Mouse (Mus musculus): Measurements from ENCODE around the gene Ndufs1.
A peak's percentile ranks its signal among the peaks of the same experiment; 100 is the strongest.
"Not testable (repeated sequence)": the region's sequence is repeated elsewhere in the genome, so short reads cannot be mapped to it uniquely, and the experiment has no call there.

Gene Ndufs1

DNA sequence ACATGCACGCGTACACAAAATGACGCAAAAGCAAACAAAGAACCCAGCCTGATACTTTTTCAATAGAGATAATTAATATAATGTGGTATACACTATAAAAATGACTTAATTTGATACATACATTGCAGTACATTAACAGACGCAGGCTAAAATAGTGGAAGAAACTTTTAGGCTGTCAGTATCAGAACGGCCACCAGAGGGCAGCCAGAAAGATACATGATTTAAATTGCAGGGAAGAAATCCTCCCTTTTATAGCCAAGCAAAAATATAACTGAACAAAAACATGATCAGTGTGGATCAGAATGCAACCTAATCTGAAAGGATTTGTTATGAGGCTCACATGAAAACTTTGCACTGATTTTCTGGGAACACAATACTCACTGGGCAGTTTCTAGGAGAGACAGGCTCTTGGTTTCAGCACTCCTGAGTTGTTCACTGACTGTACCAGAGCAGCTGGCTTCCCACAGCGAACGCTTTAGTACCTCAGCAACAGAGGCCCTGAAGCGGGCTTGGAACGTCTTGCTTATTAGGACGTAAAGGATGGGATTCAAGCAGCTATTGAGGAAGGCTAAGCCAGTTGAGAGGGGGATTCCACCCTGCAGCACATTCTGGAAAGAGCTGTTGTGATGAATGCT, 6.1 kb upstream of the Ndufs1 start:
- no peak for DNase-seq (ENCODE audit: low read depth, low spot score)

DNA sequence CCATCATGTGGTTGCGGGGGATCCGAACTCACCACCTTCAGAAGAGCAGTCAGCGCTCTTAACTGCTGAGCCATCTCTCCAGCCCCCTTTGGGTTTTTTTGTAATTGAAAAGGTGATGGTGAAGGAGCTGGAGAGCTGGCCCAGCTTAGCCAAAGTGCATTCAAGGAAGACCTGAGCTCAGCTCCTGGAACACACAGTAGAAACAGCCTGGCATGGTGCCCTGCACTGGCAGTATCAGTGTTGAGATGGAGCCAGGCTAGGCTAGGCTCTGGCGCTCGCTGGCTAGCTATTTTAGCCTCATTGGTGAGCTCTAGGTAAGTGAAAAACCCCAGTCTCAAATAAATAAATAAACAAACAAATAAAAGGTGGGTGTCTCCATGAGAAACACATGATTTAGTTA, 5.6 kb upstream of the Ndufs1 start:
- no peak for DNase-seq (ENCODE audit: low read depth, low spot score)

DNA sequence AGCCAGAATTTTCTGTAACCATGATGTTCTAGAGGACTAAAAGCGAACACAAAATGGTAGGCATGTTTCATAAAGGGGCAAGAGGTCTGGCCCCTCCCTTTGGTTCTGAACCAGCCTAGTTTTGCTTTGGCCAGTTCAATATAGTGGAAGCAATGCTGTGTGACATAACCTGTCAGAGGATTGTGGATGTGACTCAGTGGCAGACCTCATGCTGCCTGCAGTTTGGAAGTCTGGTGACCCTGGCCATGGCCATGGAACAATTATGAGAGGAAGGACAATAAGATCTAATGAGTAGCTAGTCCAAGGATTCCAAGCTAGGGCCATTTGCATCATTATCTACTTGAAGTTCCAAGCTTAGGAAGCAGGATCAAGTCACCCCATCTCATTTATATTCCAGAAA, 4.8 kb upstream of the Ndufs1 start:
- no peak for DNase-seq (ENCODE audit: low read depth, low spot score)

DNA sequence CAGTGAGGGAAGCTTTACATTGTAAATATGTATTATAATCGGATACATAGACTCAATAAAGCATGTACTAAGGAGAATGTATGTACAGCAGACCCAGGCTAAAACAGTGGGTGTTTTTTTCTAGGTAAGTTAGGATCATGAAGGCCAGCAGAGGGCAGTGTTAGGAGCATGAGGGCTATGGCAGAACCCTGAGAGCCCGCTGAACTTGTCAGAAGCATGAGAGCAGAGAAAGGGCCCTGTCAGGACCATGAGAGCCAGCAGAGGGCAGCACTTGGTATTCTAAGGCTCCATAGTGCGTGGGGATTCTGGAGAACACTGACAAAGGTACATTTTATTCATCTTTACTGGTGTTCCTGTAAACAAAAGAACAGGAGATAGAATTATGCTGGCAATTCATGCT, 4.4 kb upstream of the Ndufs1 start:
- DNase-seq (ENCODE audit: low read depth, low spot score), result peak; percentile 84

DNA sequence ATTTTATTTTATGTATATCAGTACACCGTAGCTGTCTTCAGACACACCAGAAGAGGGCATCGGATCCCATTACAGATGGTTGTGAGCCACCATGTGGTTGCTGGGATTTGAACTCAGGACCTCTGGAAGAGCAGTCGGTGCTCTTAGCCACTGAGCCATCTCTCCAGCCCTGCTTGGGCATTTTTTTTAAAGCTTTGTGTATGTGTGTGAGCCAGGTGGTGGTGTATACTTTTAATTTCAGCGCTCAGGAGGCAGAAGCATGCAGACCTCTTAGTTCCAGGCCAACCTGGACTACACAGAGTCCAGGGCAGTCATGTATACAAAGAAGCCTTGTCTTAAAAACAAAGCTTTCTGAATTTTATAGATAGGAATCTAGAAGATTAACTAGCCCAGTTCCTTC, 3.9 kb upstream of the Ndufs1 start:
- not testable (repeated sequence) for DNase-seq (ENCODE audit: low read depth, low spot score)

DNA sequence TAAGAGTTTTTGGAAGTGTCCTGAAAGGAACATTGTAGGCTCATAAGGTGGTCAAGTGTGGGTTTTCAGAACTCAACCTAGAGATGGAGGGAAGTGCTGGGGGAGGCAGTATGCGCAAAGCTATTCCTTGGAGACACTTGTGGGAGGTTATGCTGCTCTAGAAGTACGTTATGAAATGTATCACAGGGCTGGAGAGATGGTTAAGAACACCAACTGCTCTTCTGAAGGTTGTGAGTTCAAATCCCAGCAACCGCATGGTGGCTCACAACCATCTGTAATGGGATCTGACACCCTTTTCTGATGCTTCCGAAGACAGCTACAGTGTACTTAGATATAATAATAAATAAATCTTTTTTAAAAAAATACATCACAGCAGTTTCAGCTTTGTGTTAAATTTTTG, 3.5 kb upstream of the Ndufs1 start:
- no peak for DNase-seq (ENCODE audit: low read depth, low spot score)

DNA sequence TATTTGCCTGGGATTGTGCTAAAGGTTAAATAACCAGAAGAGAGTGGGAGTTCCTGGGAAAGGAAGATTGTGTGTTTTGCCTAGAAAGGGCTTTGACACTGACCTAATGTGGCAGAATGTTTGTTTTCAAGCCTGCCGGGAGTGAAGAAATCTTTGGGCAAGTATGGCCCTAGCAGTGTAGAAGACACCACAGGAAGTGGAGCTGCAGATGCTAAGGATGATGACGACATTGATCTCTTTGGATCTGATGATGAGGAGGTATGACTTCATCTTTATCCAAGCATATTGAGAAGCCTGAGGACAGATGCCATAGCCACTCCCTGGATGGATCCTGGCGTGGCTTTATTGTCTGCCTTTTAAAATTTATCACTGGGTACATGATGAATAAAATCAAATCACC, 1.7 kb upstream of the Ndufs1 start:
- DNase-seq (ENCODE audit: low read depth, low spot score), result no peak

DNA sequence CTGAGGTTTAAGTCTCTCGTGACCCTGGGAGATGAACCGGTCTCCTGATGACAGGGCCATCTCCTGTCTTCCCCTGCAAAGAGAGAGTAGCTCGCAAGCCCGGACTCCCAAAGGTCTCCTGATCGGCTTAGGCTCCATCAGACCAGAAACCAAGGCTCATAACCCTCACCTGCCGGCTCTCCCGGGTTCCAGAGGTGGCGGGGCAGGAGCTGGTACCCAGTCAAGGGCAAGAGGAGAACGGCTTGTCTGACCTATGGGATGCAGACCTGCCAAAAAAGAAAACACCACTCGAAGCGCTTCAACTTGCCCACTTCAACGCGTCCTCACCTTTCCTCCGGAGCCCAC, 402 bp downstream of the Ndufs1 start:
- no peak for DNase-seq (ENCODE audit: low read depth, low spot score)

DNA sequence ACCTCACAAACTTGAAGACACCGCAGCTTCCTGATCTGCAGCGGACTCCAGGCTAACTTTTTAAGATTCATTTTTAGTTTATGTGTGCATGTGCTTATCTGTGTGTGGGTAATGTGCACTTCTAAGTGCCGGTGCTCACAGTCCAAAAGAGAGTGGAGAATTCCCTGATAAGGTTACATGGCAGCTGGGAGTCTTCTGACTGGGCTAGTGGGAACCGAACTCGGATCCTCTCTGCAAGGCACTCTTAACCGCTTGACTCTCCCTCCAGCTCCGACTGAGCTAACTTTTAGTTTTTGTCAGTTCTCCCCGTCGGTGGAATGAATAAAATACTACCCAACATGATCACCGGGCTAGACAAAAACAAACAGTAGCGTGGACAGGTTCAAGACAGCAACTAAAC, 780 bp downstream of the Ndufs1 start:
- peak; percentile 34 for DNase-seq (ENCODE audit: low read depth, low spot score)

DNA sequence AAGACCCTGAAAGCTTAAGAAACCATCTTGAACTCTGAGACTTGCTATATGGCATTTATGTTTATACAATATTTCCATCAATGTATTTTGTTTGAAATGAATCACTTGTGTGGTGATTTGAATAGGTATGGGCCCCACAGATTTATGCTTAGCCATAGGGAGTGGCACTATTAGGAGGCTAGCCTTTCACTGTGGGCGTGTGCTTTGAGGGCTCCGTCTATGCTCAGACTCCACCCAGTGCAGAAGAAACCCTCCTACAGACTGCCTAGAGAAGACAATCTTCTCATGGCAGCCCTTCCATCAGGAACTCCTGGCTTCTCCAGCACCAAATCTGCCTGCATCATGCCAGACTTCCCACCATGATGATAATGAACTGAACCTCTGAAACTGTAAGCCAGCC, 8.0 kb downstream of the Ndufs1 start:
- no peak for DNase-seq (ENCODE audit: low read depth, low spot score)

DNA sequence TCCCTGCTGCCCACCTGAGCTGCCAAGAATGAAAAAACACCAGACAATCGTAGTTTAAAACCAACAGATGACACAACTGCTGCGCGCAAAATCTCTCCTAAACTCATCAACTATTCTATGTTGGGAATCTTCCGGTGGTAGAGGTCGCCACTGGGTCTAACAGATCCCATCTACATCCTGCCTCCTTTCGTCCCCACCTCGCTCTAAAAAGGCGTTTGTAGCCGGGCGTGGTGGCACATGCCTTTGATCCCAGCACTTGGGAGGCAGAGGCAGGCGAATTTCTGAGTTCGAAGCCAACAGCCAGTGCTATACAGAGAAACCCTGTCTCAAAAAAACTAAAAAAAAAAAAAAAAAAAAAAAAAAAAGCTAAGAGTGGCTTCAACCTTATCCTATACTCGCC, 36.4 kb downstream of the Ndufs1 start:
- DNase-seq (ENCODE audit: low read depth, low spot score), result no peak

DNA sequence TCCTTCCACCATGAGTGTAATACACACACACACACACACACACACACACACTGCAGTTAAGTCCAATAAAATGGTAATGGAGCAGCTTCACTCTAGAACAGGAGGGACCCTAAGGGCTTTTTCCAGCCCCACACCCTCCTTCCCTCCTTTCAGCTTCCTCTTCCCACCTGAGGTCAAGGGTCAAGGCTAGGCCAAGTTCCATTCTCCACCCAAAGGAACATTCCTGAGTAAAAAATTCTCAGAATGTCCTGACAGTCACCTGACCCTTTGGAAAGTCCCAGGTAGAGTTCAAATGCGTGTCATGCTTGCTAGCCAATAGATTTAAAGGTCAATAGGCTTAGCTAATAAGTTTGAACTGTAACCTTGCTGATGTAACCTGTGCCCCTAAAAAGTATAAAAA, 38.0 kb downstream of the Ndufs1 start:
- DNase-seq (ENCODE audit: low read depth, low spot score), result not testable (repeated sequence)

DNA sequence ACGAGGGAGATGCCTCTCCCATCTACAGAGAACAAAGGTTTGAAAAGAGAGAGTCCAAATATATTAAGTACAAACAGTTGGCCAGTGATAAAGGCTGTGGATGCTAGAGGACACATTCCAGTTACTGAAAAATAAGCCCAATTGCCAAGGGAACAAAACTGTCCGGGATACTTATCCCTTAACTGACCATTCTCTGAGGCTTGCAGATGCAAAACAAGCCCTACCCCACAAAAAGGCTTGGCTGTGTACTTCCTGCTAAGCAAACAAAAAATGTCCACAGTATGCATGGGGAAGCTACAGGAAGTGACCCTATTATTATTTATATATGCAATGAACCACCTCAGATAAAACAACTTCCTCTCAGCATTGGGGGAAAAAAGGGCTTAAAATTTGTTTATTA, 38.7 kb downstream of the Ndufs1 start:
- no peak for DNase-seq (ENCODE audit: low read depth, low spot score)

DNA sequence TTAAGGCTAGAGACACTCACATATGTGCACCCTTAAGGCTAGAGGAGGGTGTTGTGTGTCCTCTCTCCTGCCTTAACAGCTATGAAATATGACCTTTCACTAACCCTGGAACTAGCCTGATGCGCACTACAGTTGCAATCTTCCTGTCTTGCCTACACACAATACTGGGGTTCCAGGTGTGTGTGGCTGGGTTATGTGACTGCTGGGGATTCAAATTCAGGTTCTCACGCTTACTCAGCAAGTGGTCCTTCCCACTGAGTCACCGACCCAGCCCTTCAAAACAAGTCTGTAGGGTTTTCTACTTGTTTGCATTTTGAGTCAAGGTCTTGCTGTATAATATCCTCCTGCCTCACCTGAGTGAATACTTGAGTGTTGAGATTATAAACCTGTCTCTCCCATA, 42.1 kb downstream of the Ndufs1 start:
- DNase-seq (ENCODE audit: low read depth, low spot score), result no peak

DNA sequence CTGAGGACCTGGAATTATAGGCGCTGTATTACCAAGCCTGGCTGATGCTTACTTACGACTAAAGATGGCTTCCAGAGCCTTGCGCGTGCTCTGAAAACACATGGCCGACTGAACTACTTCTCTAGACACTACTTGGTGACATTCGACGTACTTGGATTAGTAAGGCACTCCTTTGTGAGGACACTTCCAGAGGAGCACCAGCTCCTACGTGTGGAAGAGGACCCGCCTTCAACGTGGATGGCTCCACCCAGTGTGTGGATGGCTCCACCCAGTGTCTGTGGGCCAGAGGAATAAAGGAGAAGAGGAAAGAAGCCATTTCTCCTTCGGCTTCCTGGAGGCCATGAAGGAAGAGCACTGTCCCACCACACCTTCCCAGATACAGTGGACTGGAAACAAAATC, 44.9 kb downstream of the Ndufs1 start:
- DNase-seq (ENCODE audit: low read depth, low spot score), result no peak

DNA sequence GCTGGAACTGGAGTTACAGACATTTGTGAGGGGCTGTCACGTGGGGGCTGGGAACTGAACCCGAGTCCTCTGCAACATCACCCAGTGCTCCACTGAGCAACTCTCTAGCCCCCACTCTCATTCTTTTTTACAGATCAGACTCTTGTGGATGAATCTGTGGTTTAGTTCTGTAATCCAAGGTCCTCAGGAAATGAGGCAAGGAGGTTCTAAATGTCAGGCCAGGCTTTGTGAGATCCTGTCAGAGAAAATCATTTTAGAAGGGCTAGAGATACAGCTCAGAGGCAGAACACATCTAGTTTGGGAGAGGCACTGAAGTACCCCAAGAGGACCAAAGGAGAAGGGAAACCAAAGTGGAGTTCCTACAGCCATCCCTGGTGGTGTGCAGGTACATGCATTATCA, 45.8 kb downstream of the Ndufs1 start:
- no peak for DNase-seq (ENCODE audit: low read depth, low spot score)

DNA sequence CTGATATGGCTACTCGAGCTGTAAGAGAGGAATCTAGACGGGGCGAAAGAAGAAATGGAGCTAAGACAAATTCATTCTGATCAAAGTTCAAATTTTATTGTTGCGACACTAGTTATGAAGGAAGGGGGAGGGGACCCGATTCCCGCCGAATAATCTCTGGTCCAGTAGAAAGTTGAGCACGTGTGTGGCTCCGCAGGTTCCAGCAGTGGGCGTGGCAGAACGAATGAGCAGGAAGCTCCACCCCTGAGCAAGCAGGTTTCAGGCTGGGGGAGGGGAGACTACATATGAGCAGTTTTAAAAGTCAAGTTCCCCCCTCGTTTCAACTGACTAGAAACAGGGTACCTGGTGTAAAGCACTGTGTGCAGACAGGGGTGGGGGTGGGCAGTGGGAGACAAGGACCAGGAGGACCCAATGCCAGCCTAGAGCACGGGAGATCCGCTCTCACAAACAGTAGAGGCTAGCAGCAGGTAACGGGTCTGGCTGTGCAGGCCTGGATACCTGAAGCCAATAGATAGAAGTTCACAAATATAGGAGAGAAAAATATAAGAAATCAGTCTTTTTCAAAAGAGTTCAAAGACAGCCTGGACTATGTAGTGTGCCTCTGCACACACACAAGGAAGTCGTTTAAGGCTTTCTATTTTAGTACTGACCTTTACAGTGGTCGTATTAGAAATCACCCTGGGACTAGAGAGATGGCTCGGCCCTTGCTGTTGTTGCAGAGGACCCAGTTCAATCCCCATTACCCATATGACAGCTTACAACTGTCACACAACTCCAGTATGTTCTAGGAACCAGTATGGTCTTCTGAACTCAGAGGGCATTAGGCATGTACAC, 46.6 kb downstream of the Ndufs1 start:
- DNase-seq (ENCODE audit: low read depth, low spot score), result no peak

DNA sequence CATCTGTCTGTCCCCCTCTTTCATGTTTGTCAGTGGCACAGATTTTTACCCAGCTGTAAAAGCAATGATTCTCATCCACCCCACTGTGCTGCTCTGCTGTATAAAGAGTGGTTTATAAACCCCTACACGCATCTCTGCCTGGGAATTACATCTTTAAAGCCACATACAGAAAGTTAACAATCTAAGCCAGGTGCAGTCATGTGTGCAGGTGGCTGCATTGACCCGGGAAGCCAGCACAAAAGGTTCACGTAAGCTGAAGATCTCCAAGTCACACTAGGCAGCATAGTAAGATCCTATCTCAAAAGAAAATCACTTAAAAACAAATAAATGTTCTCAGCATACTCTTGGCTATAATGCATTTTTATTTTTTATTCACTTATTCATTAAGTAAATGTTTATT, 47.4 kb downstream of the Ndufs1 start:
- DNase-seq (ENCODE audit: low read depth, low spot score), result no peak

DNA sequence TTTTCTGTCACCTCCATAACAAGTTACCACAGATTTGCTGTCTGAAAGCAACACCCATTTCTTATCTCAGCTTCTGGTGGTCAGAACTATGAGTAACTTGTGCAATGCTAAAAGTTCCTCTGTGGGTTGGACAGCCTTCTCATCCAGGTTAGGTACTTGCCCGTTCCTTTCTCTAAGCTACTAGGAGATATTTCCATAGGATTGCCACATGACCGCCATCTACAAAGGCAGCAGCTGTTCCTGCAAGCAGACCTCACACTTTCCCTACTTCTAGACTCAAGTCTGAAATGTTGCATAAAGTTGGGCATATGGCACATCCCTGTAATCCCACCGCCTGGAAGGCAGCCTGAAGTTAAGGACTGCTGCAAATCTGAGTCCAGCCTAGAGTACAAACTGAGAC, 50.4 kb downstream of the Ndufs1 start:
- no peak for DNase-seq (ENCODE audit: low read depth, low spot score)

DNA sequence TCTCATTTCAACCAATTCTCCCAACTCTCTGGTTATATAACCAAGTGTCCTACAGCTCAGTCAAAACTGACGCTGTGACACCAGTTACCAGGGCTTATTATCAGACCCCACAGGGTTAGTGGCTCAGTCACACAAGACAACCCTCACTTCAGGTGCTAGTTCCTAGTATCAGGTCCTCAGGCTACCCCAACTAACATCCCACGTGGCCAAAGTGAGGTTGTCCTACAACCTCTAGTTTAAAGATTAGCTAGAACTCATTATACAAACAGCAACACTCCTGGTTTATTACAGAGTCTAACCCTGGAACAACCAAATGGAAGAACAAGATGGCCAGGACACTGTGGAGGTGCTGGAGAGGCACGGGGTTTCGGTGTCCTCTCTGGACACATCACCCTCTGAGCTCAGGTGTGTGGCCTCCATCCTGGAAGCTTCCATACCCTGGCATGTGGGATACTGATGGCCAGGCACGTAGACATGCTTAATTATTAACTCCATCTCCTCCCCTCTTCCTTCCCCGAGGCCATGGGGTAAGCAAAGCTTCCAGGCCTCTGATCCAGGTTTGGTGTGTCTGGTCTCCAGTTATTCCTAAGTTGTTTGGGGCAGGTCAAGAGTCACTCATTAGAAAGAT, 52.7 kb downstream of the Ndufs1 start:
- DNase-seq (ENCODE audit: low read depth, low spot score), result no peak

DNA sequence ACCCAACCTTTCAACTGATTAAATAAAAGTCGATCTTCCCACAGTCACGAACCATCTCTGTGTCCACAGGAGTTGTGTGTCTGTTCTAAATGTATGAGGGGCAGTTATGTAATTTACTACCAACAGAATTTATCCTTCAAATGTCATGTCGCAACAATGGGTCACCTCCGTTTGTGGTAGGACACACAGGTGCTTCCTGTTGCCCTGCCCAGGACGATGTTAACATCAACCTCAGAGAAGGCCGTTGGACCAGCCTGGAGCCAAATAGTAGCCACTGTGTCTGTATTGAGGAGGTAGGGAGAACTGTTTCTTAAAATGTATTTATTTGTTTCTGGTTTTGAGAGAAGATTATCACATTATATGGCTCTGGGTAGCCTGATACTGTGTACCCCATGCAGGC, 54.6 kb downstream of the Ndufs1 start:
- no peak for DNase-seq (ENCODE audit: low read depth, low spot score)

DNA sequence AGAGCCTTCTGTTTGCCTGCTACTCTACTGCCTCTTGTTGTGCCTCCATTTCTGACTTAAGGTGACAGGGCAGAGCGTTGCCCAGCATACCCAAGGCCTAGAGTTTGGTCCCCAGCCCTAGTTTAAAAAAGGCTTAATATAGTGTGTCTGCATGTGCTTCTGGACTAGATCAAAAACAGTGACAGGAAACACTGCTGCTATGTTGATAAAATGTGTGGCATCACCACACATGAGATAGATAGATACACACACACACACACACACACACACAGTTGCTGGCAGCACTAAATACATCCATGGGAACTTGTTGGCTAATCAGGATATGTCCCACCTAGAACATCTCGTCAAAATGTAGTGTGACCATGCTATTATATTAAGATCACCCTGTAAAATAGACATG, 56.3 kb downstream of the Ndufs1 start:
- no peak for DNase-seq (ENCODE audit: low read depth, low spot score)

DNA sequence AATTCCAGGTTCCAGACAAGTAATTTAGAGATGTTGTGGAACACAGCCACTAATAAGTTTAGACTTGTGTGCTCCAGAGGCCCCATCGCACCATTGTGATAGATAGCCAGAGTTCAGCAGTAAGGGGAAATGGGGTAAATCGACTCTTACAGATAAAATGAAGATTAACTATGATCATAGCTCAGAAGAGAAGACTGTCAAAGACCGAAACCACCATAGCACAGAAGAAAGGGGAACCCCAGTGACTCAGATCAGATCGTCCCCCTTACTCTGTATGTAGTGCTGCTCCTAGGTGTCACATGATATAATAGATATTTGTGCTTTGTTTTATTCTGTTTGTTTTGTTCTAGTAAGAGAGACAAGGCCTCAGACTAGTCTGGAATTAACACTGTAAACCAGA, 57.0 kb downstream of the Ndufs1 start:
- no peak for DNase-seq (ENCODE audit: low read depth, low spot score)
